Mouse (Mus musculus): ENCODE data around the gene 1700013H16Rik. TPM values are rescaled to one million over a fixed set of nuclear protein-coding genes. Genes with fewer than 3 reads are reported as not detected.
A peak's percentile ranks its signal among the peaks of the same experiment; 100 is the strongest.
"Not testable (repeated sequence)": the region's sequence is repeated elsewhere in the genome, so short reads cannot be mapped to it uniquely, and the experiment has no call there.

Gene 1700013H16Rik
- 0.15 TPM in 1 of 2 replicates, not detected in the other for polyA plus RNA-seq (2014; fragmentation: Nextera tagmentation; extraction: Ambion mirVana)

- ATAC-seq (ENCODE audit: low FRiP score): no peak
These were observed at the start of gene 1700013H16Rik for GRCm38 (mm10) chrX:53757736-53758135. TSS of gene 1700013H16Rik (minus strand) at chrX:53757831.

GRCm38 (mm10) chrX:53799074-53799473, 41.4 kb upstream of the 1700013H16Rik start:
- Histone ChIP-seq H3K4me2 (no peak overlapping the region), H3K27me3 (ENCODE audit: control insufficient read depth, insufficient read depth, low read length) (no peaks in the 10 kb centered on the region), H3K9me3 (ENCODE audit: control insufficient read depth, low read length) (no peaks in the 10 kb centered on the region), H3K4me1 (ENCODE audit: control insufficient read depth, insufficient read depth, low read length) (no peaks in the 10 kb centered on the region), H3K36me3 (ENCODE audit: control insufficient read depth, insufficient read depth, low read length) (no peaks in the 10 kb centered on the region), H3K9ac (ENCODE audit: low read length) (no peak overlapping the region), H3K4me3 (ENCODE audit: low read depth, low read length) (no peak overlapping the region), H3K27ac (ENCODE audit: low read depth, low read length) (no peak overlapping the region)
- DNase-seq (ENCODE audit: low spot score, missing footprints): no peak
- ATAC-seq (ENCODE audit: low FRiP score): no peak
- WGBS: 29% methylated on average over 3 of the region's 3 CpGs

More at GRCm38 (mm10) chrX:53757736-53758135, at the start of gene 1700013H16Rik:
- WGBS: 89% methylated on average over 16 of the region's 16 CpGs
- Histone ChIP-seq H3K27me3 (ENCODE audit: control insufficient read depth, insufficient read depth, low read length) (no peaks in the 10 kb centered on the region), H3K4me2 (no peak within 1 kb of the TSS), H3K9ac (ENCODE audit: low read length) (no peak within 1 kb of the TSS), H3K36me3 (ENCODE audit: control insufficient read depth, insufficient read depth, low read length) (no peaks in the 10 kb centered on the region), H3K4me3 (ENCODE audit: low read depth, low read length) (no peak within 1 kb of the TSS), H3K27ac (ENCODE audit: low read depth, low read length) (no peak within 1 kb of the TSS), H3K9me3 (ENCODE audit: control insufficient read depth, low read length) (no peaks in the 10 kb centered on the region), H3K4me1 (ENCODE audit: control insufficient read depth, insufficient read depth, low read length) (no peaks in the 10 kb centered on the region)
- DNase-seq (ENCODE audit: low spot score, missing footprints): no peak

GRCm38 (mm10) chrX:53797519-53797918, 39.9 kb upstream of the 1700013H16Rik start, which contains the start of gene Xlr:
TSS of gene Xlr (minus strand) at chrX:53797706.
- not testable (repeated sequence) for H3K27ac ChIP-seq (ENCODE audit: low read depth, low read length); DNase-seq (ENCODE audit: low spot score, missing footprints); H3K9ac ChIP-seq (ENCODE audit: low read length); H3K27me3 ChIP-seq (ENCODE audit: control insufficient read depth, insufficient read depth, low read length); H3K4me2 ChIP-seq; ATAC-seq (ENCODE audit: low FRiP score); H3K36me3 ChIP-seq (ENCODE audit: control insufficient read depth, insufficient read depth, low read length); H3K4me3 ChIP-seq (ENCODE audit: low read depth, low read length); H3K9me3 ChIP-seq (ENCODE audit: control insufficient read depth, low read length); H3K4me1 ChIP-seq (ENCODE audit: control insufficient read depth, insufficient read depth, low read length)
- WGBS: 85% methylated on average over 11 of the region's 11 CpGs

GRCm38 (mm10) chrX:53776276-53776675, 18.6 kb upstream of the 1700013H16Rik start, which contains the start of gene Zfp36l3:
TSS of gene Zfp36l3 (minus strand) at chrX:53776394.
- Histone ChIP-seq H3K4me2 (no peak within 1 kb of the TSS), H3K27ac (ENCODE audit: low read depth, low read length) (no peak within 1 kb of the TSS), H3K36me3 (ENCODE audit: control insufficient read depth, insufficient read depth, low read length) (no peaks in the 10 kb centered on the region), H3K9ac (ENCODE audit: low read length) (no peak within 1 kb of the TSS), H3K27me3 (ENCODE audit: control insufficient read depth, insufficient read depth, low read length) (no peaks in the 10 kb centered on the region), H3K4me3 (ENCODE audit: low read depth, low read length) (no peak within 1 kb of the TSS), H3K4me1 (ENCODE audit: control insufficient read depth, insufficient read depth, low read length) (no peaks in the 10 kb centered on the region), H3K9me3 (ENCODE audit: control insufficient read depth, low read length) (no peaks in the 10 kb centered on the region; the same call in 1 of the 2 replicates)
- DNase-seq (ENCODE audit: low spot score, missing footprints) (no peak), ATAC-seq (ENCODE audit: low FRiP score) (no peak)
- 90% methylated on average over 12 of the region's 12 CpGs for WGBS

- no peak overlapping the region for H3K4me2 ChIP-seq
- H3K27ac ChIP-seq (ENCODE audit: low read depth, low read length): no peak overlapping the region
- H3K27me3 ChIP-seq (ENCODE audit: control insufficient read depth, insufficient read depth, low read length): no peaks in the 10 kb centered on the region
- H3K9me3 ChIP-seq (ENCODE audit: control insufficient read depth, low read length): no peaks in the 10 kb centered on the region
- H3K4me1 ChIP-seq (ENCODE audit: control insufficient read depth, insufficient read depth, low read length): no peaks in the 10 kb centered on the region
- no peaks in the 10 kb centered on the region for H3K36me3 ChIP-seq (ENCODE audit: control insufficient read depth, insufficient read depth, low read length)
- WGBS: 88% methylated on average over 1 of the region's 1 CpGs
- no peak for DNase-seq (ENCODE audit: low spot score, missing footprints)
- H3K9ac ChIP-seq (ENCODE audit: low read length): no peak overlapping the region
- H3K4me3 ChIP-seq (ENCODE audit: low read depth, low read length): no peak overlapping the region
- no peak for ATAC-seq (ENCODE audit: low FRiP score)
These were observed 4.8 kb downstream of the 1700013H16Rik start for GRCm38 (mm10) chrX:53752851-53753250.

GRCm38 (mm10) chrX:53728967-53729366, 28.7 kb downstream of the 1700013H16Rik start:
- no peaks in the 10 kb centered on the region for H3K4me1 ChIP-seq (ENCODE audit: control insufficient read depth, insufficient read depth, low read length)
- ATAC-seq (ENCODE audit: low FRiP score): no peak
- no peak for DNase-seq (ENCODE audit: low spot score, missing footprints)
- H3K9ac ChIP-seq (ENCODE audit: low read length): no peak overlapping the region
- H3K27ac ChIP-seq (ENCODE audit: low read depth, low read length): no peak overlapping the region
- WGBS: 83% methylated on average over 2 of the region's 2 CpGs
- no peak overlapping the region for H3K4me2 ChIP-seq
- H3K4me3 ChIP-seq (ENCODE audit: low read depth, low read length): no peak overlapping the region
- H3K36me3 ChIP-seq (ENCODE audit: control insufficient read depth, insufficient read depth, low read length): no peaks in the 10 kb centered on the region
- H3K27me3 ChIP-seq (ENCODE audit: control insufficient read depth, insufficient read depth, low read length): no peaks in the 10 kb centered on the region
- H3K9me3 ChIP-seq (ENCODE audit: control insufficient read depth, low read length): no peaks in the 10 kb centered on the region

GRCm38 (mm10) chrX:53724596-53724995, 33.0 kb downstream of the 1700013H16Rik start, which contains the start of gene 4930502E18Rik:
TSS of gene 4930502E18Rik (plus strand) at chrX:53724826.
- Histone ChIP-seq H3K27ac (ENCODE audit: low read depth, low read length) (no peak within 1 kb of the TSS), H3K4me1 (ENCODE audit: control insufficient read depth, insufficient read depth, low read length) (no peaks in the 10 kb centered on the region), H3K9me3 (ENCODE audit: control insufficient read depth, low read length) (no peaks in the 10 kb centered on the region), H3K4me2 (no peak within 1 kb of the TSS), H3K4me3 (ENCODE audit: low read depth, low read length) (no peak within 1 kb of the TSS), H3K9ac (ENCODE audit: low read length) (no peak within 1 kb of the TSS), H3K36me3 (ENCODE audit: control insufficient read depth, insufficient read depth, low read length) (no peaks in the 10 kb centered on the region), H3K27me3 (ENCODE audit: control insufficient read depth, insufficient read depth, low read length) (no peaks in the 10 kb centered on the region)
- ATAC-seq (ENCODE audit: low FRiP score) (no peak), DNase-seq (ENCODE audit: low spot score, missing footprints) (no peak)
- WGBS: 87% methylated on average over 11 of the region's 11 CpGs

GRCm38 (mm10) chrX:53716323-53717182, 41.1 kb downstream of the 1700013H16Rik start:
- Histone ChIP-seq H3K27me3 (ENCODE audit: control insufficient read depth, insufficient read depth, low read length) (no peaks in the 10 kb centered on the region), H3K27ac (ENCODE audit: low read depth, low read length) (no peak overlapping the region), H3K4me3 (ENCODE audit: low read depth, low read length) (peak overlapping the region; percentile 14; the same call in 1 of the 2 replicates), H3K4me1 (ENCODE audit: control insufficient read depth, insufficient read depth, low read length) (peaks cover 2% of the 10 kb centered on the region; the same call in 1 of the 2 replicates), H3K9me3 (ENCODE audit: control insufficient read depth, low read length) (no peaks in the 10 kb centered on the region), H3K4me2 (peak overlapping the region; percentile 39), H3K36me3 (ENCODE audit: control insufficient read depth, insufficient read depth, low read length) (no peaks in the 10 kb centered on the region), H3K9ac (ENCODE audit: low read length) (peak overlapping the region; percentile 33)
- ATAC-seq (ENCODE audit: low FRiP score) (peak; percentile 87), DNase-seq (ENCODE audit: low spot score, missing footprints) (peak; percentile 91)
- 21% methylated on average over 46 of the region's 49 CpGs for WGBS

GRCm38 (mm10) chrX:53715942-53716322, 41.7 kb downstream of the 1700013H16Rik start:
- DNase-seq (ENCODE audit: low spot score, missing footprints): no peak
- H3K4me1 ChIP-seq (ENCODE audit: control insufficient read depth, insufficient read depth, low read length): peaks cover 2% of the 10 kb centered on the region; the same call in 1 of the 2 replicates
- no peaks in the 10 kb centered on the region for H3K36me3 ChIP-seq (ENCODE audit: control insufficient read depth, insufficient read depth, low read length)
- H3K27me3 ChIP-seq (ENCODE audit: control insufficient read depth, insufficient read depth, low read length): no peaks in the 10 kb centered on the region
- 90% methylated on average over 1 of the region's 2 CpGs for WGBS
- no peak overlapping the region for H3K27ac ChIP-seq (ENCODE audit: low read depth, low read length)
- H3K4me3 ChIP-seq (ENCODE audit: low read depth, low read length): no peak overlapping the region
- peak overlapping the region; percentile 39 for H3K4me2 ChIP-seq
- ATAC-seq (ENCODE audit: low FRiP score): peak; percentile 41
- no peak overlapping the region for H3K9ac ChIP-seq (ENCODE audit: low read length)
- H3K9me3 ChIP-seq (ENCODE audit: control insufficient read depth, low read length): no peaks in the 10 kb centered on the region

Data from midbrain, embryonic 11.5 days (tissue).